Mouse (Mus musculus) adrenal gland, adult 10 weeks (tissue): ENCODE measurements around the gene Dxo. TPM values are rescaled to one million over a fixed set of nuclear protein-coding genes. Genes with fewer than 3 reads are reported as not detected.

Experiments used
- polyA plus RNA-seq: library from polyadenylated mRNA; stranded (reverse); fragments of 350-450 nt; fragmentation: Illumina TruSeq; extraction: RNeasy Lipid Tissue Mini Kit (QIAGEN cat#74804); gene quantifications from one replicate; pipeline ENCODE4 v1.2.3, GENCODE M21; 2014; ENCODE audit warnings: low read depth, low replicate concordance

Dxo gene
- polyA plus RNA-seq: 3.9 TPM

DNA sequence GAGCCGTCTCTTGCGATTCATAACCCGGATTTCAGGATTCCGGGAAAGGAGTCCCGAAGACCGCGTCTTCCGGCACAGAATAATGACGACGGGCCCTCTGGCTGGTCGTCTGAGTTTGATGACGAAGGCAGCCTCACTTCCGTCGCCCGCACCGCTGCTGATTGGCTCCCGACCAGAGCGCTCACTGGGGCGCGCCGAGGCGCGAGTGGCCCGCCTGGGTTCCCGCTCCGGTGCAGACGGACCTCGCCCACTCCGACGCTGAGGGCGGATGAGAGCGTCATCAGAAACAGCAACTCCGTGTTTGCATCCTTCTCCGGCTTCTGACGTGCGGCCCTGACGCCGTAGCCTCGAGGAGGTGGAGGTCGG is at the start of gene Dxo, which contains the start of gene Stk19:
Gene Dxo, plus strand, starts transcription at position 164 of the 366 bp plus-strand sequence.
Gene Stk19, minus strand, starts transcription at position 90 of the 366 bp plus-strand sequence.

DNA sequence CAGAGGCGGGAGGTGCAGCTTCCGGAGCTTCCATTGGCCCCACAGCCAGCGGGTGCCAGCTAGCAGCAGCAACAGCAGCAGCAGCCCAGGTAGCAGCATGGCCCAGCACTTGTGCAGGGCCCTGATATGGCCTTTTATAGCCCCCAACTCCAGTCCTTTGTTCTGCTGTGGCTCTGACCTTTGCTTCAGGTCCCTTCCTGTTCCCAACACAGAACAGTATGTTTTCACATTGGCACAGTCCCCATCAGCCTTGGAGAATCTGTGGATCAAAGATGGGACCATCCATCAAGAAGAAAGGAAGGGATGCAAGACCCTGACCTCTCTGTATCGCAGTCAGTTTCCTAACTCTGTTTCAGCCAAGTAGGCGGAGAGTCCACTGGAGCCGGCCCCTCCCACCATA is 32.5 kb upstream of the Dxo start, which contains the start of gene Cyp21a1:
Gene Cyp21a1, minus strand, starts transcription at position 261 of the 400 bp plus-strand sequence.

DNA sequence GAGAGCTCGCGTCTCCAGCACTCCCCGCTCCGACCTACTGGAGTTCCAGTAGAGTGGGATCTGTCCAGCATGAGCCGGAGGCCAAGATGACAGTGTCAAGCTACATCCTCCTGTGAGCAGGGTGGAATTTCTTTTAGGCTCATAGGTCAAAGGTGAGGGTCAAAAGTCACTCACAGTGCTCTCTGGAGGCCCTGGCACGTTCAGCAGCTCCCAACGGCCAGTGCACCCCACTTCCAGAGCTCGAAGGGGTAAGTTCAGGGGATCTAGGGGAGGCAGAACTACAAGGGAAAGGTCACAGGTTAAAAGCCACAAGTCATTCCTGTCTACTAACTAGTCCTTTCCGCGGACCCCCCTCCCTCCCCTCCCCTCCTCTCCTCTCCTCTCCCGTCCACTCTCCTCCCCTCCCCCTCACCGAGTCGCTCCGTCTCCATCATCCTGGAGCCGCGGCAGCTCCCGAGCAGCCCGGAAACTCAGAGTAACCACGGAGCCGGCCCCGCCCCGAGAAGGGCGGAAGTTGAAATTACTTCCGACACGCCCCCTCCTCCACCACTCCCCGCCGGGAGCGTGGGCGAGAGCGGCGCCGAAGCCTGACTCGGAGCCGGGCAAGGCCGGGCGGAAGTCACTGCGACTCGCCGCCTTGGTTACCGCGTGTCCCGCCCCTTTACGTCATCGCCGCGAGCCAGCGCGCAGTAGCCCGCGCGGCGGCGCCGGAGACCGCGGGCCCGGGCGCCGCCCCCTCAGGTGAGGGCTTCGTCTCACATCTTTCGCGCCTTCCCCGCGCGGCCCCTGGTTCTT is 13.1 kb downstream of the Dxo start, which contains the start of the genes Skiv2l and Nelfe:
Gene Skiv2l, minus strand, starts transcription at position 489 of the 795 bp plus-strand sequence.
Gene Nelfe, plus strand, starts transcription at position 670 of the 795 bp plus-strand sequence.

DNA sequence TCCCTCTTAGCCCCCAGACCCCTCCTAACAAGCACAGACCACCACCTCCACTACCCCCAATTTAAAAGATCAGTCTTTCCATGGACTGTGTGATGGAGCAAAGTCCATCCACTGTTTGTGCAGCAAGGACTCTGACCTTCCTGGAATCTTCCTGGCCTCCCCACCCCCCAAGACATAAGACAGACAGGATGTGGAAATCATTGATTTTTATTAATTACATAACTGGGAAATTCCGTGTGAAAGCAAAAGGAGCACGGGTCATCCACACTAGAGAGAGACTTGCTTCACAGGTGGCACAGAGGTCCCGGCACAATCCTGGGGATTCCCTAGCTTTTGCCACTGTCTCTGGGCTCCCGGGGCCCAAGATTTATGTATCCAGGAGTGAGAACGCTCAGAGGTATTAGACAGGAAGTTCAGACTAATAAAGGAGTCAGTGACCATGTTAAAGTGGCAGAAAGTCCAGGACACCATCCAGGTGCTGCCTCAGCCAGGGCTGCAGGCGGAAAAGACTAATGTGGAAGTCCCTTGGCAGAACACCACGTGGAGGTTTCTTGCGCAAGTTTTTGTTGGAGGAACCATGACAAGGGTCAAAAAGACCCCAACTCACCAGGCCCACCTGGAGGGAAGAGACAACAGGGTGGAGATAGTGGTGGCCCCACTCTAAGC is 25.7 kb downstream of the Dxo start, which contains the start of gene Cfb:
Gene Cfb, minus strand, starts transcription at position 103 of the 666 bp plus-strand sequence.

DNA sequence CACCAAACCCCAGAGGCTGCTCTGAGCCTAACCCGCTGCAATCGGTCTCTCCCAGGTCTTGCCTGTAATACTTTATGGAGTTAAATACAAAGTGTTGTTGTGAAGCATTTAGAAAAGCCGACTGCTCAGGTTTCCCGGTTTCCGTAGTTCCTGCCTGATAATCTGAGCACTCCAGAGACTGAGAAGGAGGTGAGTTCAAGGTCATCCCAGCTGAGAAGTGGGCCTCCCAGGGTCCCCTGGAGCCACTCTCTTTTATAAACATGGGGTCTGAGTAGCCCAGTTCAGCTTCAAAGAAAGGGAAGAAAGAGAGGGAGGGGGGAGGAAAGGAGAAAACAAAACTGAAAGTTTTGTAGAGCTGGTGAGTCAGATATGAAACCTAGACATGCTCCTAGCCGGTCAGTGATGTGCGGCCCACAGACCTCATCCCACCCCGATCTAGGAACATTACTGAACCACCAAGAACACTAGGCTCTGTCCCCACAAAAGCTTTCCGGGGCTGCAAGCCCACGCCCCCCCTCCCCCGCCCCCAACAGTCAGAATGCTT is 42.6 kb downstream of the Dxo start, which contains the start of gene Zbtb12:
Gene Zbtb12, plus strand, starts transcription at position 148 of the 544 bp plus-strand sequence.

DNA sequence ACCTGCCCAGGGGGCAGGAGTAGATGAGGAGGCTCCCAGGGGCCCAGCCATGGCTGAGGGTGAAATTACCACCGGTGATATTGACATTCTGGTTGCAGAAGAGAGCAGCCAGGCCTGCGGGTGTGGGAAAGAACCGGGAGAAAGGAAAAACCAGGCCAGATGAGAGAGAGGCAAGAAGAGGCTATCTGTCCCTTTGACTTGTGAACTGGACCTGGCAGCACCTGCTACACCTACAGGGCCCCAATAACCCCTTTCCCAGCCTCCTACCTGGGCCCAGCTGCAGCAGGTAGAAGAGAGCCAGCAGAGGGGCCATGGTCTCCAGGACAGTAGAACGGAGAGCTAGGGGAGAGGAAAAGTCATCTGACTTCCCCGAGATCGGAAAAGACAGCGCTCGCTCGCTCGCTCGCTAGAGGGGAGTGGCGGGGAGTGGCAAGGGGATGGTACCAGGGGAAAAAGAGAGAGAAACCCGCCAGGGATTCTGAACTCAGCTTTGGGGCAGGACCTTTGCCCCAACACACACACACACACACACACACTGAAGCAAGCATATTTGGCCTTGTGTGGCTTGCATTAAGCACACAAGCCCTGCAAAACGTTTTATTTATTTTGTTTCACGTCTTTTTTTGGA is 45.0 kb downstream of the Dxo start, which contains the start of gene Gm20547:
Gene Gm20547, minus strand, starts transcription at position 360 of the 628 bp plus-strand sequence.

Other genes starting within 250 kb of the Dxo start
- gene Gpsm3, start 247.2 kb upstream of the Dxo start, polyA plus RNA-seq: not detected
- gene Pbx2, start 245.8 kb upstream of the Dxo start, polyA plus RNA-seq: 14.3 TPM
- gene Ager, start 239.2 kb upstream of the Dxo start, polyA plus RNA-seq: not detected
- gene Rnf5, start 233.3 kb upstream of the Dxo start, polyA plus RNA-seq: 60.1 TPM
- gene Agpat1, start 232.8 kb upstream of the Dxo start, polyA plus RNA-seq: 3.4 TPM
- gene Egfl8, start 221.0 kb upstream of the Dxo start, polyA plus RNA-seq: not detected
- 5.6 TPM for gene Ppt2, start 208.5 kb upstream of the Dxo start, polyA plus RNA-seq
- 3.4 TPM for gene Prrt1, start 207.5 kb upstream of the Dxo start, polyA plus RNA-seq
- 4.7 TPM for gene Fkbpl, start 192.3 kb upstream of the Dxo start, polyA plus RNA-seq
- gene Atf6b, start 189.9 kb upstream of the Dxo start, polyA plus RNA-seq: 2.6 TPM
- gene Tnxb, start 166.5 kb upstream of the Dxo start, polyA plus RNA-seq: 0.17 TPM
- gene C4b, start 93.1 kb upstream of the Dxo start, polyA plus RNA-seq: 9.4 TPM
- 560 TPM for gene Cyp21a1, start 32.5 kb upstream of the Dxo start, polyA plus RNA-seq
- gene Stk19, start 74 bp upstream of the Dxo start, polyA plus RNA-seq: 11.5 TPM
- gene Skiv2l, start 13.2 kb downstream of the Dxo start, polyA plus RNA-seq: 3.8 TPM
- gene Nelfe, start 13.4 kb downstream of the Dxo start, polyA plus RNA-seq: 2.9 TPM
- 1.3 TPM for gene Cfb, start 25.5 kb downstream of the Dxo start, polyA plus RNA-seq
- gene Zbtb12, start 42.5 kb downstream of the Dxo start, polyA plus RNA-seq: 2.7 TPM
- gene Gm20547, start 45.0 kb downstream of the Dxo start, polyA plus RNA-seq: 1.3 TPM
- gene C2, start 61.2 kb downstream of the Dxo start, polyA plus RNA-seq: 20.2 TPM
- 10.5 TPM for gene Ehmt2, start 61.5 kb downstream of the Dxo start, polyA plus RNA-seq
- gene Slc44a4, start 77.4 kb downstream of the Dxo start, polyA plus RNA-seq: not detected
- gene Neu1, start 94.2 kb downstream of the Dxo start, polyA plus RNA-seq: 3.5 TPM
- gene Hspa1b, start 122.2 kb downstream of the Dxo start, polyA plus RNA-seq: 46.5 TPM
- gene Gm20481, start 132.9 kb downstream of the Dxo start, polyA plus RNA-seq: not detected
- gene Hspa1a, start 135.1 kb downstream of the Dxo start, polyA plus RNA-seq: 23.9 TPM
- not detected for gene Hspa1l, start 135.7 kb downstream of the Dxo start, polyA plus RNA-seq
- gene Lsm2, start 144.8 kb downstream of the Dxo start, polyA plus RNA-seq: 9.4 TPM
- gene Vars, start 164.0 kb downstream of the Dxo start, polyA plus RNA-seq: 10.7 TPM
- not detected for gene Vwa7, start 179.6 kb downstream of the Dxo start, polyA plus RNA-seq
- gene Sapcd1, start 191.0 kb downstream of the Dxo start, polyA plus RNA-seq: not detected
- not detected for gene Msh5, start 209.7 kb downstream of the Dxo start, polyA plus RNA-seq
- gene Clic1, start 212.9 kb downstream of the Dxo start, polyA plus RNA-seq: 23.6 TPM
- gene Ddah2, start 222.0 kb downstream of the Dxo start, polyA plus RNA-seq: not detected
- not detected for gene Ly6g6c, start 228.4 kb downstream of the Dxo start, polyA plus RNA-seq
- not detected for gene Mpig6b, start 229.2 kb downstream of the Dxo start, polyA plus RNA-seq
- gene Ly6g6e, start 239.9 kb downstream of the Dxo start, polyA plus RNA-seq: not detected
- gene Ly6g6d, start 241.0 kb downstream of the Dxo start, polyA plus RNA-seq: not detected
- not detected for gene Ly6g6f, start 248.6 kb downstream of the Dxo start, polyA plus RNA-seq